Mouse (Mus musculus) kidney, adult 9 months (tissue): ENCODE results near the gene Figla.

Source experiments
- DNase-seq: peaks from one replicate; pipeline ENCODE4 v3.0.0; 2022

The Figla gene

DNA sequence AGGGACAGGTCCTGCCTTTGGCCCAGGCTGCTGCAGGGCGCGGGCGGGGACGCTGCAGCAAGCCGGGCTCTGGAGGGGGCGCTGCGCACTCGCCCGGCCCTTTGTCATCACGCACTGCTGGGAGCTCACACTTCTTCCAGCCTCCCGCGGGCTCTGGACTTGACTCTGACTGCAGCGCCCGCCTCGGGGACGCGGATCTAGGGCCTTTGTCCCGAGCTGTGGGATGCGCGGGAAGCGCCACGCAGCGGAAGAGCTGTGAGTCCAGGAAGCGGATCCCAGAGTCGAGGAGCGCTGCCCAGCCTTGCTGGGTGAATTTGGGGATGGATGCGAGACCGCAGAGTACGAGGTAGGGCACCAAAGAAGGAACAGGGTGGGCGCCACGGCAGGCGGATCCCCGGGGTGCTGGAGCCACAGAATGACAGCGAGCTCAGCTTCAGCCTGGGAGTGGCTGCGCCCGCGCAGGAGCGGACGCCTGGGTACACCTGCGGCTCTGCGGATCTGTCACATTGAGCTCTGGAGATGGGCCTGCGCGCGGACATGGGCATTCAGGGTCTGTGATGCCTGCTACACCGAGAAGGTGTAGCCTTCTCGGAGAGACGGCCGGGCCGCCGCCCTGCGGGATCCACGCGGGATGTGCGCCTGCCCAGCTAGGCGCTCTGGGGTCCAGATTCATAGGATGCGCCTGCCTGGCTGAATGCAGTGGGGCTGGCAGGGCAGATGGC lies 12.8 kb downstream of the Figla start, which contains the start of gene Add2:
Add2 (plus strand) TSS at position 81 of the 722 bp plus-strand sequence.
- no peak for DNase-seq

DNA sequence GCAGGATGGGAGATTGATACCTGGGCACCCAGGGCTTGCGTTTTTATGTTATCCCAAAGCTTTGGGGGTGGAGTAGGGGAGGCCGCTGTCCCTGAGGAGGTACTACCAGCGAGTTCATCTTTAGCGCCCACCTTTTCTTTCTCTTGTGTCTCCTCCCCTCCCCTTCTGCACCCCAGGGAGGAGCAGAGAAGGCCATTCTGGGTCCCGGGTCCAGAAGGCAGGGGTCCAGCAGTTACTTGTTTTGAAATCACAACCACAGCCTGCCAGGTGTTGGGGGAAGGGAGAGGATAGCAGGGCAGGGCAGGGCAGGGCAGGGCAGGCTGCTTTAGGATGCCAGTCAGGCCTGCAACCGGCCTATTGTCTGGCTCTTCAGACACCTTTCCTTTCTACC lies 13.3 kb downstream of the Figla start:
- DNase-seq, result no peak

DNA sequence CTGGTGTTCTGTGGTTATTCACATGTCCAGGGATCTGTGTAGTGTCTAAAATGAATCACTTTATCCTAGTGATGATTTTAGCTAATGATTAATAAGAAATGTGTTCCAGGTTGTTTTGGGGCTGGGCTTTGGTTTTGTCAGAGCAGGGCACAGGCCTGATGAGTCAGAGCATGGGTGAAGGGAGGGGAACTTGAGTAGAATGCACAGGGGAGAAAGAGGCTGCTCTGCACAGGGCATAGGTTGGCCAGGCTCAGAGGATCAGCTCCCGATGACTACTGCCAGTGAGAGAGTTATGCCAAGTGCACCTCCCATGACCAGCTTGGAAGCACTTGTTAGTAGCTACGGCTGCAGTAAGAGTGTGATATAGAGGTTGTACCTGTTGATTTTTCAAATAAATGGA lies 15.6 kb downstream of the Figla start:
- DNase-seq, result no peak

DNA sequence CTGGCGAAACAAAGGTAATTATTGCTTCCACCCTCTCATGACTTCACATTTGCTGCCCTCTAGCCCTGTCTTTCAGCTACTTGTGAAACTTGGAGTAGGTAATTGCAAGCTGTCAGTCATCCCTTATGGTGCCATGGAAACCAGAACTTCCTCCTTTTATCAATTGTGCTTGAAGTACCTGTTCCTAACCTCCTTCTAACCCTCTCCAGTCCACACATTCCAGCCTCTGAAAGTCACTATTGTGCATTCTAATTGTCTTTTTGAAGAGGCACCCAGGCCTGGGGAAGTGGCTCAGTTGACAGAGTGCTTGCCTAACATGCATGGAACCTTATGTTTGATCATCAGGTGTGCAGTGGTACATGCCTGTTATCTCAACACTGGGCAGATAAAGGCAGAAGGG lies 17.7 kb downstream of the Figla start:
- DNase-seq, result no peak

DNA sequence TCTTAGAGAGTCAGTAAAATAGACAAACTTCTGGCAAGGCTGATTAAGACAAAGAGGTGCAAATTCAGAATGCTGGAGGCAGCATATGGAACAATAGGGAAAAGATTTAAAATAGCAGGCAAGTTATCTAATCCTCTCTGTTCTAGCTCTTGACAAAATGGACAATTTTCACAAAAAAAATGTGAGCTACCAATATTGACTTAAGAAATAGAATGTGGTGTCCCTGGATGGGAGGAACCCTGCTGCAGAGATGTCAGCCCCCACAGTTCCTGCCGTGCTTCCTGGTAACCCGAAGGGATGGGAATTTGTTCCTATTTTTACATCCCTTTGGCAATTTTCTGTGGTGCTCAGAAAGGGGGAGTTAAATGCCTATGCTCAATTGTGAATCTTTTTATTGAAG lies 22.9 kb downstream of the Figla start:
- DNase-seq, result no peak

DNA sequence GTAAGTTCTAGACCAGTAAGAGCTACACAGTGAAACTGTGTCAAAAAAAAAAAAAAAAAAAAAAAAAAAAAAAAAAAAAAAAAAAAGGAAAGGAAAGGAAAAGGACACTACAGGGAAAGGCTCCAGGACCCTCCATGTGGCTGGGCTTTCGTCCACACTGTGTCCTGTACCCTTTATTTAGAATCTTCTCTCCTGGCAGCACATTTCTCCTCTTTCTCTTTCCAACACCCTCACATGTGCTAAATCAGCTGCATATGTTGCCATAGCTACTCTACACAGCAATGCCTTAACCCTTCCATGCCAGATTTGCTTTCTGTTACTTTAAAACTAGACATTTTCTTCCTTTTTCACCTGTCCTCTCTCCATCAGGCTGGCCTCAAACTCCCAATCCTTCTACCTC lies 24.2 kb downstream of the Figla start:
- no peak for DNase-seq

DNA sequence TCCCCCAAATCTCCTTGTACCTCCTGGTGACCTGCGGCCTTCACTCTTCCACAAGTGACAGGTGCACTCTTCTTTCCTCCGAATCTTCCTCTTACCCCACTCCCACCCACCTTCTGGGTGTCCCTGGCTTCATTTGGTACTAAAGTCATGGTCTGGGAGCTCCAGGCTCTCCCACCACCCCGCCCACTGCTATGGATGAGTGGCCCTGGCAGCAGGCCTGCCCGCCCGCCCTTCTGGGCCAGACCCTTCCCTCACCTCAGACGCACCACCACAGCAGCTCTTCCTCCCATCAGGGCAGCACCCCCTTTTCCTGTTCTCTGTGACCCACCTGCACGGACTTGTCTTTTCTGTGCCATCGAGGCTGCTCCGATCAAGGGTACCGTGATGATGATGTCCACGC lies 31.5 kb downstream of the Figla start:
- DNase-seq, result no peak

DNA sequence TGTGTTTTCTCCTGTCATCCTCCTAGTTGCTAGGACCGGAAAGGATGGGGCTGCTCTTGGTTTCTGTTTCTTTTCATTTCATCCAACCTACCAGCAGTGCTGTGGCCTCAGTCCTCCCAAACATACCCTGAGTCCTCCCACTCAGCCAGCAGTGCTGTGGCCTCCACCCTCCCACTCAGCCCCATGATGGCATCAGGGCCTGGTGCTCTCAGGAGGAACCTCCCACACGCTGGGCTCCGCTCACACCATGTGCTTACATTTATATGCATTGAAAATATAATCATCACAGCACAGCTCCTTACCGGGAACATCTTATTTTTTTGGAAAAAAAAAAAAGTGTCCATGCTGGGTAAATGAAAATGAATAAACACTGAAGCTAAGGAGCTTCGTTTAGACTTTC lies 32.5 kb downstream of the Figla start:
- DNase-seq, result no peak

DNA sequence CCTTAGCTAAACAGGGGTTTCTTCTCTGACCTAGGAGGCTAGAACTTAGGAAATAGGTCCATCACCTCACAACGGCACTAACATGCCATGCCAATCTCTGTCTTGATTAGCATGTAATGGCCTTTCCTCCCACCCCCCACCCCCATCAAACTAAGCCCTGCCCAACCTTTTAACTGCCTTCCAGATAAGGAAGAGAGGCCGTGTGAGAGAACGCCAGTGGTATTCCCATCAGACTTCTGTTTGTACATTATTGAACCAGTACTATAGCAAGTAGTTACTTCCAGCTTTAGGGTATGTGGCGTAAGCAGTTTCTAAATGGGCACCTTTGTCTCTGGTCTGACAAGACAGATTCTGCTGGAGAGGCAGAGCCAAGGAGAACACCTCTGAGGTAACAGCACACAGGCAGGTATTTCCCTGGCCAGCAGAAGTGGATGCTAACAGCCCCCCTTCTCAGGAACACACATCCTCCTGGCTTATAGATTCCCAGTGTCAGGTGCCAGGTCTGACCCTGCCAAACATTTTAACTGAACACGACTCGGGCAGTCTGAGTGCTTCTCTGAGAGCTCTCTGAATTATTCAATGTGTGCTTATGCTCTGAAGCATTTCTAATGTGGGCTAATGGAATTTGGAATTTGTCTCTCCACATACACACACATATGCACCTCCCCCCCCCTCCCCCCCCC lies 34.8 kb downstream of the Figla start:
- DNase-seq, result no peak

DNA sequence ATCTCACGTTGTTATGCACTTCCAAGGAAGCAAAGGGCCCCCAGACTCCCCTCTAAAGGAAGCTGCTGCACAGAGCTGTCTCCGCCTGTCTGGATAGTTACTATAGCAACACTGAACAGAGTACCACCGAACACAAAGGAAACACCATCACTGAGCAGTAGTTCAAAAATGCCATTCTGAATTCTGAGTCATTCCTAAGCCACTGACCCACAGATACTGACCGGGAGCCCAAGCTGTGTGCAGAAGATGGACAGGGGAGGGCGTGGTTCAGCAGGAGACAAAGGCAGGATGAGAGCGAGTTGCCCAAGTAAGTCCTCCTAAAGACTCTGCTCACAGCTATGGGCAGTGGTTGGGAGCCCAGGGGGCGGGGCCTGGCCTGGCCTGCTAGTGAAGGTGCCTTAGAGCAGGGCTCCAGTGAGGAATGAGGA lies 36.1 kb downstream of the Figla start:
- peak; percentile 2 for DNase-seq

DNA sequence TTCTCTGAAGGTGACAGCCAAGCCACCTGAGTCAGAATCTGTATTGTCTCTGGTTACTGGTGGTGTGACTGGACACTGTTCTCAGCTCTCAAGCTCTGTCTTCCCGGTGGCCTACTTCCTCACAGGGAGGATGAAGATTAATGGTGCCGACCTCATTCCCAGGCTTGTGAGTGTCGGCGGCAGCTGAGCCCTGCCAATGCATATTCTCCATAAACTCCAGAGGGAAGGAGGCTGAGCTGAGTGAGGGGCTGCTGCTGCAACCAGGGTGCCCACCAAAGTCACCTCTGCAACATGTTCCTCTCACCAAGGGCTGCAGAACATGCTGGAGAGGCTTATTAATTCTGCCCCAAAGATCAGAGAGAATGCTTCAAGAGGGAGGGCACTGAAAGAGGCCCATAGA lies 36.6 kb downstream of the Figla start:
- no peak for DNase-seq

DNA sequence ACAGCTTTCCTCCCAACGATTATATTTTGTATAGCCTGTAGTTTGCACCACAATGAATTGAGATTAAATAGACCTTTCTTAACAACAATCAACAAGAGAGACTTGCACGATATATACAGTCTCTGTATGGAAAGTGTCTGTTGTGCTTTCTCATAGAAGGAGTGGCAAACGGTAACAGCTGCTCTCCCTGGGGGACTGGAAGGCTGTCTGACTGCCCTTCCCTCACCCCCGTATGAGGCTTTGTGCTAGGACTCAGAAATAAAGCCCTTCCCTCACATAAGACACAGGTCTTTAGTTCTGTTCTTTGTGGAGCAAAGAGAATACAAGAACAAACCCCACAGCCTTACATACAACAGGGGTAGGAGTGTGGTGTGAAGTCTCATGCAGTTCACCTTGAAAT lies 37.1 kb downstream of the Figla start:
- no peak for DNase-seq

DNA sequence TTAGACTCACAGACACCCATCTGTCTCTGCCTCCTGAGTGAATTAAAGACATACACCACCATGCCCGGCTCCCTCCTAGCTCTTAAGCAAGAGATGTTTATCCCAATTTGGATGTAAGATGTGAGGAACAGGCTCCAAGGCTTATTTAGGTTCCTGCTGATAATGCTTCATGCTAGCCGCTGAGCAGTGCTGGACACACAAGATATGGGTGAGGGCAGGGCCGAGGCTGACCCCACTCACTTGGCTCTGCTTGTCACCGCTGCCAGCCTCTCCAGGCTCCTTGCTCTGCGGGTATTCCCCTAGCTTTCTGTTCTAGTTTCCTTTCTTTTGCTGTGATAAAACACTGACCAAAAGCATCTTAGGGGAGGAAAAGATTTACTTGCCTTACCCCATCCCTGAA lies 37.6 kb downstream of the Figla start:
- no peak for DNase-seq

DNA sequence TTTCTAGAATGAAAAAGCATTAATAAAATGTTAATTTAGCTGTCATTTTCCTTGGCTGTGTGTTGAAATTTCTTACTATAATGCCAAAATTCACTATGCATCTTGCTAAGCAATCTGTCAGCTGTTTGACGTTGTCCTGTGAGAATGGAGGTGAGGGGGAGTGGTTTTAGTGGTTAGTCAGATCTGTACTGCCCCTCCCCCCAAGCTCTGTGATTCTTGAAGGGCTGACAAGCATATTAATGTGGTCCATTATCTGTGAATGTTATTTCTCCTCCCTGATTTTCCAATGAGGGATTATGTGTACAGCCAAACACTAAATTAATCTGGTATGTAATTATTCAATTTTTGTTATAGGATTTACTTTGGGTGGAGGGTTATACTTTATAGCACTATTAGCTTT lies 42.5 kb downstream of the Figla start:
- DNase-seq, result no peak

DNA sequence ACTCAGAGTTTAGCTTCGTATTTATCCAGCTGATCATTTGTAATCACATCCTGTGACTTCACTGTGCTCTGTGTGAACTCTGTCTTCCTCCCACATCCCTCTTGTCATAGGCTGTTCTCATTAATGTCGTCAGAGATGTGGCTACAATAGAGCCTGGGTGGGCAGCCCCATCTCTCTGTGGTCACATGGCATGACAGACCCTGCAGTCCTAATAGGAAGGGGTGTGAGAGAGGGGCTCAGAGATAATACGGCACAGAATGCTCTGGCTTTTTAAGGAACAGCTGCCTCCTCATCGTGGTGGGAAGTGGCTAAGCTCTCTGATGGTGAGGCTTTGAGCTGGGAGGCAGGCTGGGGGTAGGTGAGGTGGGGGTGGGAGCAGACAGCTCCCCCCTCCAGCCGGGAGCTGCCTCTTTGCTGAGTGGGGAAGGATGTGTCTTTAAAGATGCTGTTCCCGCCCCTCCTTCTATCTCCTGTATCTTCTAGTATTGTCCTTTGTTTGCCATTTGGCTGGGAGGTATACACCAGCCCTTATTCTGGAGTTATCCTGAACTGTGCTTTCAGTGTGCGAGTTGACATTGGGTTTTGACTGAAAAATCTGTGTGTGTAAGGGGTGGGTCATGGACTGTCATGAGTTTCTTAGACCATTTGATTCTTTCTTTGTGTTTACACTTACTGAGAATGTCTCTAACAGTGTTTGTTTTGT lies 43.3 kb downstream of the Figla start:
- DNase-seq, result no peak

DNA sequence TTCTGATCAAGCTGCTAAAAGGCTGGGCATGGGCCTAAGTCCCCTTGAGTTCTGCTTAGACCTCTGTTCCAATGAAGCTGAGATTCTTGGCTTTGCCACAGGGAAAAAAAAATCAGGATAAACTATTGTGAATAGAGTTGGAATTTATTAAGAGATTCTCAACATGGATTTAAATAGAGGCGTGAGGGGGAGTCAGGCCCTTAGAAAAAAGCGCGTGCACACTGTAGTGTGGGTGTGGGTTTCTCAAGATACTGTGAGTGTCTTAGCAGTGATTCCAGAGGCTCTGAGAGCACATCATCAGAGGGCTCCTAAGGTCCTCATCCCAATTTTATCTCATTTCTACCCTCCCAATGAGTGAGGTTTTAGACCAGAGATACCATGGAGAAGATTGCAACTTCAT lies 44.2 kb downstream of the Figla start:
- no peak for DNase-seq

DNA sequence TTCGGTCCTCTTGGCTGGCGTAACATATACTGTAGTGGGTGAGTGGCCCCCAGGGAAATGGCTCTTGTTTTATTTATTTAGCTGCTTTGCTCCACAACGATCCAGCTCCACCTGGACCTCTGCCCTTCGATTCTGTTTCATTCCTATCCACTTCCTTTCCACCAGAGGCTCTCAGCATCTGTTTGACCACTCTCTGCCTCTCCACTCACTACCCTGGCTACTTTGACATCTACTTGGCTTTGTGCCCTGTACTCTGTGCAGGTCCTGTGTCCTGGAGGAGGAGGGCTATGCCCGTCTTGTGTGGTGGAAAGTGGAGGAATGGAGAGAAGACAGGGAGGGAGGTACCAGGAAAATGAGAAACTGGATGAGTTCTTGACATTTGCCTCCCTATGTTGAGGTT lies 46.3 kb downstream of the Figla start:
- DNase-seq, result no peak

DNA sequence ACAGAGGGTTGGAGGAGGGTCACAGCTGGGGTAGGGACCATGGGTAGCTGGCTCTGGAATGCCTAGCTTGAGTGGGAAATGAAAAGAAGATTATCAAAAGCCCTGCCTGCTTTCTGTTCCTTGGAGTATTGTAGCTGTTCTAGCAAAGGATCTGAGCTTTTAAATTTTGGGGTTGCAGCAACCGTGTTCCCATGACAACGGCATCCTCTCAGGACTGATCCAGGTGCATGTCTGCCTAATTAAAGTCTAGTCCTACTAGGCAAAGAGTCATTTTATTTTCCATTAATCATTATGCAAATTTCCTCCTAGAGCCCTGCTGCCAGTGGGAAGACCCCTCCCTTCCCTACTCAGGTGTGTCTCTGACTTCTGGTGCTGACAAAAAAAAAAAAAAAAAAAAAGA lies 46.7 kb downstream of the Figla start:
- no peak for DNase-seq

DNA sequence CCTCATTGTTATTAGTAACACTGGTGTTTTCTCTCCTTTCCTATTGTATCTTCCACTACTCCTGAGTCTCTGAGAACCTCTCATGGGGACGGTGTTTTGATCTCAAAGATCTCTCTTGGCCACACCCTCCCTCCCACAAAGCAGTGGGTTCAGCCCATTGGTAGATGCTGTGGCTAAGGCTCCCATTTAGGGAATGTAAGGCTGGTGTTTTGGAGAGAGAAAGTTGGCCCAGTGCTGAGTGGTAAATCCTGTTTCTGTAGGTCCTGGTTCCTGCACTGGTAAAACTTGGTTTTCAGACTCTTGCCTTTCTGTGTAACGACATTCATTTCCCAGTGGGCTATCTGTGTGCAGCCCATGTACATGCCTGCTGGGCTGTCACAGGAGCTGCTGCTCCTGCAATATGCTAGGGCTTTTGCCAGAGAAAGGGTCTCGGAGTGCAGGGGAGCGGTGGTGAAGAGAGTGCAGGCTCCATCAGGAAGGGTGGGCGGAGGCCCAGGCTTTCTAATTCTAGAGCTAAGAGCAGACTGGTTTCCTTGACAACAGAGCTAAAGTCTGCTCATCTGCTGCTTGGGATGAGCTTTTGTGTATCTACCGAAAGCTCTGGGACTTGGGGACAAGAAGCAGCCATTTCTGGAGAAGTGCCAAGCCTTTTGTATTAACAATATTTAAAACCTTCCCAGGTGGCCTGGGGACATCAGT lies 48.5 kb downstream of the Figla start:
- no peak for DNase-seq

DNA sequence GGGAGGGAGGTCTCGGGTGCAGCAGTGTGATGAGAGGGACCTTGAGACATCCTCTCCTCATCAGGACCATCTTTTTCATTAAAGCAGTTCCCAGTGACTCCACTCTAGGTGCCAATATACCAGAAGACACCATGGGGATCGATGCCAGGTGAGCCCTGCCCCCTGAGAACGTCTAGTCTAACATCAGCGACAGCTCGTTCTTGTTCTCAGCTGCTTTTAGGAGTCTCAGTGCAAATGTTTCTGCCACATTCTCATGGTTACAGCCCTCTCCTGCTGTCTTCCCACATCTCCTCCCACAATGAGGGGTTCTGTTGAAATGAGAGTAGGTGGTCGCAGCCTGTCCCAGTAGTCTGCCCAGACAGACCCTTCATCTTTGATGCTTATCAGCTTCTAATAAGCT lies 50.8 kb downstream of the Figla start:
- DNase-seq, result no peak

DNA sequence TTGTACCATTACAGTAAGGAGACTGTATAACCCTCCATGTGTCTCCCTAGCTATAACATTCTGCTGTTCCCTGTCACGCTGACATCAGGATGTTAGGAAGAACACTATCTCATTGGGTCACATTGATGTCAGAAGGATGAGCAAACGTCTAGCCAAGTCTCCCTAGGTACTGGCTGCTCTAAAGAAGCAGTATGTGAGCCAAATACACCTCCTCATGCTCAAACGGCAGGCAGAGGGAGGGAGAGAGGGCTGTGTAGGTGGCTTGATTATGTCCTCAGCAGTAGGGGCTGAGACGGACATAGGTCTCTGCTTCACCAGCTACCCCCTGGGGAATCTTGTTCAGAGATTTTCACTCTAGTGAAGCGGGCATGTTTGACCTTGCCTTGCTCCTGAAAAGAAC lies 51.2 kb downstream of the Figla start:
- no peak for DNase-seq

DNA sequence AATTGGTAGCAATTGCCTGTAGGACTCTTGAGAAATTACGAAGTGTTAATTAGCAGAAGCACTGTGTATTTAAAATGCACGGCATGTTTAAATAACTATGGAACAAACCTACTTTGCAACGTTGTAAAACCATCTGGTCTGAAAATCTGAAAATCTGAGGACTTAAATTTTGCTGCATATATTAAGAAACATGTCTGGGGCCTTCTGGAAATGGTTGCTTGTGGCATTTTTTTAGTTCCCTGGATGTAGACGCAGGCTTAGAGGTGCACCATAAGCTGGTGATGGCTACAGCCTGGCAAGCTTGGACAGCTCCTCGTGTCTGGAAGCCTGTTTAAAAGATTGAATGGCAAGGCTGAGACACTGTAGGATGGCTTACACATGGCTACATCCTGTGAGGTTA lies 53.0 kb downstream of the Figla start:
- DNase-seq, result no peak

DNA sequence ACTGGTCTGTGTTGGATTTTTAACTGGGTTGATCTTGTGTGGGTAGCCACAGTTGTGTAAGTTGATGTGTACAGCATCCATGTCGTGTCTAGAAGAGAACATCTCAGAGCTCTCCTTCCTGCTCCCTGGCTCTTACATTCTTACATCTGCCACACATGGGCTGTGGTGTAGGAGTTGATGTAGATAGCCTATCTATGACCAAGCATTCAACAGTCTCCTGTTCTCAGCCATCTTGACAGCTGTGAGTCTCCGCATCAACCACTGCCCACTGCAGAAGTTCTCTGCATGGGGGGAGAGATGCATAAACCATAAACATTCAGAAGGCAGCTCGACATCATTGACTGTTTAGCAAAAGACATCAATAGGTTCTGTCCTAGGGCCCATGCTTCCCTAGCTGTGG lies 53.9 kb downstream of the Figla start:
- DNase-seq, result no peak

DNA sequence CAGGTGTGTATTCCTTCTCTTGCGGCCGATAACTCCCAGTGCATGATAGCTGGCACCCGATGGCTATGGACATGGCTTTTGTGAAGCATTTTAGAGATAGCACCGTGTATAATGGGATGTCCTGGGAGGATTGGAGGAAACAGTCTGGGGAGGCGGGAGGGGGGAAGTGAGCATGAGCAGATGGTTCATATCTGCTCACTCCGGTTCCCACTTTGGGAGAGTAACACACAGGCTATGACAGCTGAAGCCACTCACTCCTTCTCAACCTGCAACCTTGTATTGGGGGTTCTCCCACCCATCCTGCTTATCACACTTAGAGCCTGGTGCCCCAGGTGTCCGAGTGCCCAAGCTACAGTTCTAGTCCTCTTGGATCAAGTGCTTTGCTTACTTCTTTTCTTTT lies 54.3 kb downstream of the Figla start:
- DNase-seq, result no peak
